Mouse (Mus musculus) hindbrain, embryonic 14.5 days (tissue): ENCODE measurements at regions not wholly inside any gene's neighbourhood (a gene's known extent, or its start where the extent isn't known, plus 50 kb on each side); places are given as distances from the start of the nearest gene placed in this dataset.

ENCODE experiments used
- ATAC-seq: fragments of 200-750 bp; cut with Nextera tagmentation; 2 replicates; pipeline ENCODE4 v1.8.0; 2017; ENCODE audit warnings: moderate number of reproducible peaks, mild to moderate bottlenecking, moderate TSS enrichment, moderate library complexity; ENCODE audit not compliant: low FRiP score
- DNase-seq: peaks from one replicate; pipeline ENCODE4 v3.0.0-alpha.2; 2015; ENCODE audit warnings: low spot score
- H3K27ac ChIP-seq: fragments of 300-500 bp; sonication (generic); 2 replicates; pipeline ENCODE4 v1.5.1; 2014; ENCODE audit warnings: mild to moderate bottlenecking, moderate library complexity
- H3K27me3 ChIP-seq: fragments of 300-500 bp; sonication (generic); 2 replicates; pipeline ENCODE4 v1.6.1; 2014; ENCODE audit warnings: mild to moderate bottlenecking, low read length, mixed read lengths; ENCODE audit not compliant: control insufficient read depth, insufficient read depth
- H3K36me3 ChIP-seq: fragments of 300-500 bp; sonication (generic); replicated peaks from 2 replicates; pipeline ENCODE4 v1.6.1; 2014; ENCODE audit not compliant: control insufficient read depth, insufficient read depth
- H3K4me1 ChIP-seq: fragments of 300-500 bp; sonication (generic); replicated peaks from 2 replicates; pipeline ENCODE4 v1.6.1; 2014; ENCODE audit warnings: antibody characterized with exemption, low read length, mixed read lengths; ENCODE audit not compliant: control insufficient read depth, insufficient read depth
- H3K4me2 ChIP-seq: fragments of 300-500 bp; sonication (generic); replicated peaks from 2 replicates; pipeline ENCODE4 v1.6.1; 2014; ENCODE audit warnings: mild to moderate bottlenecking, moderate library complexity
- H3K4me3 ChIP-seq: fragments of 300-500 bp; sonication (generic); replicated peaks from 2 replicates; pipeline ENCODE4 v1.5.1; 2014; ENCODE audit warnings: mild to moderate bottlenecking, low read length
- H3K9ac ChIP-seq: fragments of 300-500 bp; sonication (generic); 2 replicates; pipeline ENCODE4 v1.6.1; 2014
- H3K9me3 ChIP-seq: fragments of 300-500 bp; sonication (generic); 2 replicates; pipeline ENCODE4 v1.6.1; 2016; ENCODE audit warnings: low read length; ENCODE audit not compliant: control insufficient read depth
- WGBS: fragments of 180-500 bp; shearing (Covaris S2); extraction: QIAGEN DNeasy Blood & Tissue Kit; methylation state at CpG from one replicate; pipeline ENCODE4 v1.1.7; 2014; 5-methylcytosine and 5-hydroxymethylcytosine counted together

GRCm38 (mm10) chr11:37768121-37768520 is 532.4 kb upstream of the Tenm2 start:
- Histone ChIP-seq H3K4me1 (no peaks in the 10 kb centered on the region), H3K9ac (no peak overlapping the region), H3K4me2 (no peak overlapping the region), H3K36me3 (no peaks in the 10 kb centered on the region), H3K4me3 (no peak overlapping the region), H3K27me3 (no peaks in the 10 kb centered on the region), H3K27ac (no peak overlapping the region), H3K9me3 (no peaks in the 10 kb centered on the region)
- ATAC-seq = no peak
- DNase-seq = no peak
- 57% methylated on average over 3 of the region's 3 CpGs for WGBS

DNA sequence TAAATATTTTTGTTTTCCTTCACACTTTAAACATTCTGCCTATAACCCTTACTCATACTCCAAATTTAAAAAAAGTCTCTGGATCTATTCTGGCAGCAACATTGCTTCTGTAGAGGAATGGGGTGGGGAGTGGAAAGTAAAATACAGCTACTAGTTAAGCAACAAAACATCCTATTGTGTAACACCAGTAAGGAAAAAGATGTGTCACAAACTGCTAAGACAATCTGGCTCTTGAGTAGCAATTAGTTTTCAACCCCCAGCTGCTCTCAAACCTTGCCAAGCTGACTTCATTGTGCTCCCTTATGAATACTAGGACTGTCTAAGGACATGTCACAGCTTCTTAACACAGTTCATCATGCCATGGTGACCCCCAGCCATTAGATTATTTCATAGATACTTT is 500.2 kb upstream of the Tenm2 start:
- Histone ChIP-seq H3K4me3 (no peak overlapping the region), H3K27ac (no peak overlapping the region), H3K9ac (no peak overlapping the region), H3K9me3 (no peaks in the 10 kb centered on the region), H3K36me3 (no peaks in the 10 kb centered on the region), H3K27me3 (no peaks in the 10 kb centered on the region), H3K4me1 (no peaks in the 10 kb centered on the region), H3K4me2 (no peak overlapping the region)
- DNase-seq (no peak), ATAC-seq (no peak)

DNA sequence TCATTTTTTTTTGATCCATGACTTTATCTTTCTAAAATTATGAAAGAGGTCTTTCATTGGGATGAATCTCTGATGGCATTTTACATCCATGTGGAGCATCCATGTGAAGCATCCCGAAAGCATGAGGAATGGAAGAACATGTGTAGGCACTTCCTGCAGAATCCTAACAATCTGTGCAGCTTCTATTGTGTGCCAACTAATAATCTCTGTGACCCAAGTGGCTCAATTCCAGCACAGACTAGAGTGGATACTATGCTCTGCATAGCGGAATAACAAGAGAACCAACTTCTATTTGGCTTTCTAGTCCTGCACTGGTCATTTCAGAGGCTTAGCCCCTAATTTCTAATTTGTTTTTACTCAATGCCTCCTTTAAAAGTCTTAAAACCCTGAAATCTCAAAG is 499.7 kb upstream of the Tenm2 start:
- no peaks in the 10 kb centered on the region for H3K4me1 ChIP-seq
- no peak for ATAC-seq

DNA sequence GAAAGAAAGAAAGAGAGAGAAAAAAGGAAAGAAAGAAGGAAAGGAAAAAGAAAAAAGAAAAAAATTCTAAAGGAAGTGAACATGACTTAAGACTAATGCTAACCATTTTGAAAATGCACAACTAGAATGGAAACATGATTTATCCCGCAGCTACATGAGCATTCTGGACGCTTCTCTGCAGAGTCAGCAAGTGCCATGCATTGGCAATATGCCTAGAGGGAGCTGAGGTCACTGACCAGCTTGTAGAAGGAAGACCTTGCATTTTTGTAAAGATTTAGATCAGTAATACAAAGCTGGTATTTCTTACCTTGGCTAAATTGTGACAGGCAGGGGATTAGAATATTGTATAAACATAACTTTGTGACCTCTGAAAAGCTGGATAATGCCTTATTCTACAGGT is 461.2 kb upstream of the Tenm2 start:
- H3K9me3 ChIP-seq = no peaks in the 10 kb centered on the region
- no peak overlapping the region for H3K4me2 ChIP-seq
- WGBS = 79% methylated on average over 2 of the region's 2 CpGs
- H3K36me3 ChIP-seq = no peaks in the 10 kb centered on the region
- no peaks in the 10 kb centered on the region for H3K27me3 ChIP-seq
- no peak overlapping the region for H3K4me3 ChIP-seq
- H3K27ac ChIP-seq = no peak overlapping the region
- H3K9ac ChIP-seq = no peak overlapping the region
- ATAC-seq = no peak
- no peaks in the 10 kb centered on the region for H3K4me1 ChIP-seq
- DNase-seq = no peak

More for the DNA sequence above, 499.7 kb upstream of the Tenm2 start:
- Histone ChIP-seq H3K27ac (no peak overlapping the region), H3K9me3 (no peaks in the 10 kb centered on the region), H3K4me3 (no peak overlapping the region), H3K36me3 (no peaks in the 10 kb centered on the region), H3K4me2 (no peak overlapping the region), H3K9ac (no peak overlapping the region), H3K27me3 (no peaks in the 10 kb centered on the region)
- WGBS = 81% methylated on average over 2 of the region's 2 CpGs
- DNase-seq = no peak

DNA sequence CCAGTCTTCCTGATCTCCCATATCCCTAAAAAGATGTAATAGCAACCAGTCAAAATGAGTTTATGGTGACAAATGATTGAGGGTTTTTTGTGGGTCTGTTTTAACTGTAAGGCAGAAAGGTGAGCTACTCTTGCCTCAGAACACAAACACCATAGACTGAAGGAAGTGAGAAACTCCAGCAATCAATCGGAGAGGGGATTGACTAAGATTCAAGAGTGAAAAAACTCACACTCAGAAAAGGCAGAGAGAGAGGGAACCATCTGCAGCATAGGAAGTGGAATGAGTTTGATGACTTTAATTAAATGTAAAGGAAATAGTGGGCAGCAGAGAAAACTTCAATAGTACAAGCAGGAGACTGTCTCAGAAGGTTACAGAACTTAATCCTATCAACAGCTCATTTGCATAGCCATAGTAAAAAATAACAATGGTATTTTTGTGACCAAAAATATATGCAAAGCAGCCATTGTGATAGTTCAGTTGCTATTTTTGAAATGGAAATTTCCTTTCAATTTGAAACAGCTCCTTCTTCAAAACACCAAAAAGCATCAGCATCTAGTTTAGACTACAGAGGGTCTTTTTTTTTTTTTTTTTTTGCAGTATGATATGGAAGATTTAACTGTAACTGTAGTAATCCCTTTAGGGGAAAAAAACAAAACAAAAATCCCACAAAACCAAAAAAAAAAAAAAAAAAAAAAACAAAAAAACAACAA is 442.9 kb upstream of the Tenm2 start:
- ATAC-seq (no peak), DNase-seq (no peak)
- 43% methylated on average over 1 of the region's 1 CpGs for WGBS
- Histone ChIP-seq H3K27me3 (no peaks in the 10 kb centered on the region), H3K4me3 (no peak overlapping the region), H3K27ac (no peak overlapping the region), H3K4me1 (no peaks in the 10 kb centered on the region), H3K9me3 (no peaks in the 10 kb centered on the region), H3K4me2 (no peak overlapping the region), H3K9ac (no peak overlapping the region), H3K36me3 (no peaks in the 10 kb centered on the region)

DNA sequence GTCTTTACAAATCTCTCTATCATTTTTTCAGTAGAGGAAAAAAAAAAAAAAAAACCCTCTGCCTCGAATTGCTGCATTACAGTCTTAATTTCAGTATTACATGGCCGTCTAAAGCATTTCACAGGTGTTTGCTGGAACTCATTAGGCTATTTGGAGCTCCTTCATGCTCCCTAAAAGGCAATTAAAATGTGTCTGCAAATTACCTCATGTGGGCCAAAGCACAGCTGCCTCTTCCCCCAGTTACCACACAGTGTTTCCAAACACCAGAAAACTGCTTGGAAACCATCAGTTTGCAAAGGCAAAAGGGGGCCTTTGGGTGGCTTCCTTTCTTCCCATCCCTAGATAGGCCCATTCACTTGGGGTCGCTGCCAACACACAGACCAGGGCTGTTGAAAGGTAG is 435.6 kb upstream of the Tenm2 start:
- no peak overlapping the region for H3K9ac ChIP-seq
- no peaks in the 10 kb centered on the region for H3K4me1 ChIP-seq
- H3K4me3 ChIP-seq = no peak overlapping the region
- WGBS = 35% methylated on average over 3 of the region's 3 CpGs
- no peaks in the 10 kb centered on the region for H3K9me3 ChIP-seq
- no peaks in the 10 kb centered on the region for H3K27me3 ChIP-seq
- no peak overlapping the region for H3K27ac ChIP-seq
- H3K4me2 ChIP-seq = no peak overlapping the region
- DNase-seq (no peak), ATAC-seq (no peak)
- H3K36me3 ChIP-seq = no peaks in the 10 kb centered on the region

DNA sequence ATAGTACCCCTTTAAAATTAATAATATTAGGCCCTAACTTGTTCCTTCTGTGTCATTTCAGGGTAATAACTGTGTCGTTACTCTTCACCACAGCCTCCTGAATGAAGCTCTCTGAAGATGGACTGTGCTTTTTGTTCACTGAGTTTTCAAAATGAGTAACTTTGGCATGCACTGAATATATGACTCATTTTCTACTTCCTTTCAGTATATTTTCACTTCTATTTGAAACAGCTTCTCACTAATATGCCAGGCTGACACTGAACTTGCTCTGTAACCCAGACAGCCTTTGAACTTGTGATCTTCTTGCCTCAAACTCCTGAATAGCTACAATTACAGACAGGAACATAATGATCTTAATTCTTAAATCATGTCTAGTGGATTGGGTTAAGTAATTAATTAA is 431.2 kb upstream of the Tenm2 start:
- 93% methylated on average over 1 of the region's 1 CpGs for WGBS
- Histone ChIP-seq H3K4me3 (no peak overlapping the region), H3K4me1 (no peaks in the 10 kb centered on the region), H3K4me2 (no peak overlapping the region), H3K27me3 (no peaks in the 10 kb centered on the region), H3K9ac (no peak overlapping the region), H3K36me3 (no peaks in the 10 kb centered on the region), H3K9me3 (no peaks in the 10 kb centered on the region), H3K27ac (no peak overlapping the region)
- no peak for ATAC-seq
- no peak for DNase-seq

GRCm38 (mm10) chr11:37650095-37650494 is 414.3 kb upstream of the Tenm2 start:
- Histone ChIP-seq H3K9me3 (no peaks in the 10 kb centered on the region), H3K4me2 (no peak overlapping the region), H3K36me3 (no peaks in the 10 kb centered on the region), H3K4me3 (no peak overlapping the region), H3K27me3 (no peaks in the 10 kb centered on the region), H3K9ac (no peak overlapping the region), H3K4me1 (no peaks in the 10 kb centered on the region), H3K27ac (no peak overlapping the region)
- 32% methylated on average over 11 of the region's 11 CpGs for WGBS
- peak; percentile 70 for ATAC-seq
- peak; percentile 47 for DNase-seq

DNA sequence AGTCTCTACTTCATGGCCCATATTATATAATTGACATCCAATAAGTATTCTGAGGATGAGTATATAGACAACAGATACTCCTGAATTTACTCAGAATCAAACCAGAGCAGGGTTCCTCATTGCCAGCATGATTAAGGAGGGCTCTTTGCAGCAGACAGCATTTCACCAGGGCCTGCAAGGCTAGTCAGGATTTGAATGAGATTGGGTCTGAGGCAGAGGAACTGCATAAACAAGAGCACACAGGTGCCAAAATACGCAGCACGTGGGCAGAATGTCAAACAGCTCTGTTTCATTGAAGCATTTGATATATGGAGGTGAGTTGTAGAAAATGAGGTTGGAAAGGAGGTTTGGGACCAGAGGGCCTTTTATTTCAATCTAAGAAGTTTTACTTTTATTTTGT is 387.5 kb upstream of the Tenm2 start:
- no peaks in the 10 kb centered on the region for H3K36me3 ChIP-seq
- WGBS = 72% methylated on average over 2 of the region's 2 CpGs
- H3K4me1 ChIP-seq = no peaks in the 10 kb centered on the region
- H3K4me3 ChIP-seq = no peak overlapping the region
- ATAC-seq (no peak), DNase-seq (no peak)
- no peaks in the 10 kb centered on the region for H3K27me3 ChIP-seq
- H3K4me2 ChIP-seq = no peak overlapping the region
- H3K9me3 ChIP-seq = no peaks in the 10 kb centered on the region
- no peak overlapping the region for H3K27ac ChIP-seq
- no peak overlapping the region for H3K9ac ChIP-seq

GRCm38 (mm10) chr11:37600533-37600932 is 364.8 kb upstream of the Tenm2 start:
- Histone ChIP-seq H3K27ac (no peak overlapping the region), H3K4me2 (no peak overlapping the region), H3K9me3 (no peaks in the 10 kb centered on the region), H3K4me1 (no peaks in the 10 kb centered on the region), H3K36me3 (no peaks in the 10 kb centered on the region), H3K27me3 (no peaks in the 10 kb centered on the region), H3K9ac (no peak overlapping the region), H3K4me3 (no peak overlapping the region)
- DNase-seq (no peak), ATAC-seq (no peak)
- WGBS = 40% methylated on average over 1 of the region's 1 CpGs
